Mouse (Mus musculus) cerebellum, adult 9-11 months (tissue): ENCODE results near the gene Fubp3.
"Not testable (repeated sequence)": the region's sequence is repeated elsewhere in the genome, so short reads cannot be mapped to it uniquely, and the experiment has no call there.

ENCODE experiments used
- DNase-seq: peaks from one replicate; pipeline ENCODE4 v3.0.0; 2022

Gene Fubp3

DNA sequence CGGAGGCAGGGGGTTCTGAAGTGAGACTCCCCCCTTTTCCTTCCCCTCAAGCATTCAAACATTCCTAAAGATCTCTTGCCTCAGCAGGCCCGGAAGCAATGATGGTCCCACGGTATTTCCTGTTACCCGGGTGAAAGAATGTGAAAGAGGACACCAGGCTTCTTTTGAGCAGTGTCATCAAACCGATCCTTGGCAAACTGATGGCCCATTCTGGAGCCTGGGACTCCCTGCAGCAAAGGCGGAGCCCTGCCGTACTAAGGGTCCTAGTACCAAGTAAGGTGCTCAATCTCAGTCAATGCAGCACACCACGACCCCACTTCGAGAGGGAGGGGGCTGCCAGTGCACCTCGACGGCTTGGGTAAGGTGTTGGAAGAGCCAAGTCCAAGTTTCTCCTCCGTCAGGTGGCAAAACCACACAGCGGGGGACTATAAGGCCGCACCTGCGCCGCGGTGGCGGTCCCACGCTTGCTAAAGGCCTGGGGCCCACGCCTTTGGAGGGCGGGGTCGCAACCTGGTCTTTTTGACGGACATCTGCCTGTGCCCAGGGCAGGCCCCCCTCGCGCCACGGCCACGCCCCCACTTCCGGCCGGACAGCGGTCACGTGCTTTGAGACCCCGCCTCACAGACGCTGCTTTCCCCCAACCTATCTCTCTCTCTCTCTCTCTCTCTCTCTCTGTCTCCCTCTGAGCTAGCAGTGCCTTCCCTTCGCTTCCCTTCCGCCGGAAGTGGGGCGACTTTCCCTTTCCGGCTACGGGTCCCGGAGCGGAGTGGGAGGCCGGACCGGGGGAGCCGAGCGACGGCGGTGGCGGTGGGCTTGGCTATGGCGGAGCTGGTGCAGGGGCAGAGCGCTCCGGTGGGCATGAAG is at the start of gene Fubp3:
Gene Fubp3 (plus strand): TSS at position 601 of the 864 bp plus-strand sequence.
- DNase-seq: peak; percentile 88

DNA sequence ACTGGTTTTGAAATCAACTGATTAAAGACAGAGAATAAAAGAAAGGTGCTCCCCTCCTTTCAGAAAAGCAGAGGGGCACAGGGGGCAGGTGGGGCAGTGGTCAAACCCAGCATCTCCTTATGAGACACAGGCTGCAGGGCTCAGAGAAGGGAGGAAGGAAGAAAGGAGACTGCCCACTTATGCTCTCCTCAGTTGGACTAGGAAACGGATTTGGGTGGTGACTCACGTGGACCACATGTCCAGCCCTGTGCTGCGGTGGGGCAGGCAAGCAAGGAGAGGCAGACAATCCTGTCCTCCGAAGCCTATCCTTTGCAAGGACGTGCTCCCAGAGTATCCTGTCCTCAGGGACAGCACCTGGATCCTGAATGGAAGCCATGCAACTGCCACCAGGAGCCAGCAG is 47.8 kb upstream of the Fubp3 start:
- no peak for DNase-seq

GRCm38 (mm10) chr2:31525778-31526177 is 46.7 kb upstream of the Fubp3 start:
- no peak for DNase-seq

DNA sequence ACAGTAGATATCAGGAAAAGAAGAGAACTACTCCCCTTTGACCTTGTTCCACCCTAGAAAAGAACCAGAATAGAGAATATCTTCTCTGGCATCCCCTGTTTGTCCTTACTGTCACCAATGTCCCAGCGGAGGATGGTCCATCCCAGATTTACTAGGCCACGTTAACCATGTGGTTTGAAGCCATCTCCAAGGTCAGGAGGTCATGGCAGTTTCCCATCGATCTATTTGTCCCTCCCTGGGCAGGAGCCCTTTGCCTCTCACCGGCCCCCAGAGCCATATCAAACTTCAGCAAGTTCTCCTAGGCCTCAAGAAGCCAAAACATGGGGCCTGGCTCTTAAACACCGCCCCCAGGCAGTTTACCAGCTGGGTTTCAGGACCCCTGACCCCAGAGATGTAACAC is 42.2 kb upstream of the Fubp3 start:
- DNase-seq: no peak

- DNase-seq: no peak
These were observed 35.4 kb upstream of the Fubp3 start for GRCm38 (mm10) chr2:31537054-31537453.

DNA sequence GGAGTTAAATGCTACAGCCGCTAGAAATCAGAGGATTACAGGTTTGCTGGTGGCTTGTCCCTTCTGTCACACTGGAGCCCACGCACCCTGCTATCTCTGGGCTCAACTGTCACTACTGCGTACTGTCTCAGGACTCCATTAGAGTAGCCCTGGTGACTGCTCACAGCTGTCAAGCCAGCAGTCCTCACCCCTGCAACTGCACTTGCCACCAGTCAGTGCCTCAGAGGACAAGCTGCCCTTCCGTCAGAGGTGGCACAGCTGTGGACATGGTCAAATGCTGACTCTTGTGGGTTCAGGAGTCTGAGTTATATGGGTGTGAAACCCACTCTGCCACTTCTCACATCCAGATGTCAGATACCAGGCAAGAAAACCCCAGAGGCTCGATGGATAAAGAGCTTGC is 33.7 kb upstream of the Fubp3 start:
- no peak for DNase-seq

- no peak for DNase-seq
These were observed 30.9 kb upstream of the Fubp3 start for GRCm38 (mm10) chr2:31541581-31541980.

DNA sequence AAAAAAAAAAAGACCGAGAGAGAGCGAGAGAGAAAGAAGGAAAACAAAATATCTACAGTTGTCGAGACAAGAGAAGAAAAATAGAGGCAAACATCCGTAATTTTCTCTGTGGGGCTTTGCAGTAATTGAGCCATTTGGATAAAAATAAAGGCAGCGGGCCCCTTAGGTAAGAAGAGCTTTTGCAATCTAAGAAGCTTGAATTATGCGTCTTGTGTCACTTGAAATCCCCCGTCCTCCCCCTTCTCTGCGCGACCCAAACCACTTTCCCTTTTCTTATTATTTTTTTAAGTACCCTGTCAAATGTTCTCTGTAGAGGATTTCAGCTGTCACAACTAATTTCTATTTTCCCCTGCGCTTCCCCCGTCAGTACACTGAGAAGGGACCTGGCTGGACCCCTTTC is 24.7 kb upstream of the Fubp3 start:
- DNase-seq: no peak

DNA sequence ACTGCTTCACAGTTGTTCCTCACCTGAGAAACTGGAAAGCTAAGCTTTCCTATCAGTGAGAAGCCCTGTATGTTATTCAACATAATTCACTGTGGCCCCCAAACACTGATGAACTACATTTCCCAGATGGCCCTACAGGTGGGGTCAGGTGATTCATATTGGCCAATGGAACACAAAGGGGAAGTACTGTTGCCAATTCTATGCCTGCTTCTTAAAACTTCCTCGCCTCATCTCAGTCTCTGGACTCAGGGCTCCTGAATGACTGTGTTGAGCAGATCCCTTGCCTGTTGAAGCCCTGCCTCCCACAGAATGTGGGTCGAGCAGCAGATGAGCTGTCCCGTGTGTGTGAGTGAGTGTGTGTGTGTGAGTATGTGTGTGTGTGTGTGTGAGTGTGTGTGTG is 21.9 kb upstream of the Fubp3 start:
- no peak for DNase-seq

GRCm38 (mm10) chr2:31551351-31551750 is 21.1 kb upstream of the Fubp3 start:
- not testable (repeated sequence) for DNase-seq

DNA sequence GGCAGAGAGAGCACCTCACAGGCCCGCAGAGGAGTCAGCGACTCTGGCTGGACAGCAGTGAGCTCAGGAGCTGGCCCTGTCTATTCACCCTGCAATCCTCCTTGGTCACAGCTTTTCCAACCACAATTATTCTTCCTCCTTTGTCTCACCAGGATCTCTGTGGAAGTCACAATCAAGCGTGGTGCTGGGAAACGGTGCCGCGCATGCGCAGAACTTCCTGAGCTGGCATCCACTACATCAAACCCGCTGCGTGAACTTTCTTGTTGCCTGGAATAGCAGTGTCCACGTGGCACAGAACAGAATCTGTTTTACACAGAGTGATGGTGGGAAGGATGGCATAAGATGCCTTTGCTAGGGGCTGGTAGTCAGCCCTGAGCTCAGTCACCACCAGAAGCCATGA is 20.5 kb upstream of the Fubp3 start:
- DNase-seq: no peak

DNA sequence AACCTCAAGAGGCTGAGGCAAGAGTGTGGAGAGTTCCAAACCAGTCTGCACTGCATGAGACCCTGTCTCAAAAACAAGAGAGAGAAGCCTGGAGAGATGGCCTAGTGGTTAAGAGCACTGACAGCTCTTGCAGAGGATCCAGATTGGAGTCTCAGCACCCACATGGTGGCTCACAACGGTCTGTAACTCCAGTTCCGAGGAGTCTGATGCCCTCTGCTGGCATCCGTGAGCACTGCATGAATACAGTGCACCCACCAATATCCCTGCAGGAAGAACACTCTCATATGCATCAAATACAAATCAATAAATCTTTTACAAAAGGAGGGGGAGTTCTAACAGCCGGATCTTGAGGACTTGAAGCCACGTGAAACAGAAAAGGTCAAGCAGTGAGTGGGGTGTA is 17.8 kb upstream of the Fubp3 start:
- DNase-seq: no peak

- DNase-seq: peak; percentile 11
These were observed 624 bp downstream of the Fubp3 start for GRCm38 (mm10) chr2:31572915-31573635.

GRCm38 (mm10) chr2:31581617-31582016 is 9.2 kb downstream of the Fubp3 start:
- no peak for DNase-seq

- DNase-seq: no peak
These were observed 19.5 kb downstream of the Fubp3 start for GRCm38 (mm10) chr2:31591799-31592484.

DNA sequence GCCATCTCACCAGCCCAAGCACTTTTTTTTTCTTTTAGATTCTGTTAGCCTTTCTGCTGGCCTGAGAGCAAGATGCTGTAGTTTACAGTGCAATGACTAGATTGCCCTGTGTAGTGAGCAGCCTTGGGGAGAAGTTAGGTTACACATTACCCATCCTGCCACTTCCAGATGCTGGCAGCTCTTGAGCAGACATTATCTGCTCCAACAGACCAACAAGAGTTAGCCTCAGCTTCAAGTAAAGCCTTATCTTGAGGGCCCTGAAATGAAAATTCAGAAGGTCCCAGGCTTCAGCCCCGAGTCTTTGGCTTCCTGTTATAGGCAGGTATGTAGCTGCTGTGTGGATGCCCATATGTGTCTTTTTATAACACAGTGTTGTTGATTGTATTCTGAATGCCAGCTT is 35.1 kb downstream of the Fubp3 start:
- DNase-seq: no peak

DNA sequence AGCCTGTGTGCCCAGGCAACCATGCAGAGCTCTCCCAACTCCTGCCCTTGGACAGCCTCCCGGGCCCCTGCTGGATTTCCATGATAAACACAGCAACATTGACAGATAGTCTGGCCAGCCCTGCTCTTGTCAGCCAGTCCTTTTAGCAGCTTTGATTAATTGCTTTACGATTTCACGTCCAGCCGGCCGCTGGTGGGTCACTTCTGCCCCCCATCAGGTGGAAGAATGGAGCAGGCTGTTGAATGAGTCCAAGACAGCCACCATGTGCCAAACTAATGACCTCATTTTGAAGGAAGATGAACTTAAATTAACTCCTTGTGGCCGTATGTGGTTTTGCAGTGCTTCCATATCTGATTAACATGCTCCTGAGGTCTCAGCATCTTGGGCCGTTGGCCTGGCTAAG is 37.4 kb downstream of the Fubp3 start:
- DNase-seq: no peak

- no peak for DNase-seq
These were observed 38.5 kb downstream of the Fubp3 start for GRCm38 (mm10) chr2:31610922-31611321.

- DNase-seq: no peak
These were observed 38.9 kb downstream of the Fubp3 start for GRCm38 (mm10) chr2:31611400-31611799.

DNA sequence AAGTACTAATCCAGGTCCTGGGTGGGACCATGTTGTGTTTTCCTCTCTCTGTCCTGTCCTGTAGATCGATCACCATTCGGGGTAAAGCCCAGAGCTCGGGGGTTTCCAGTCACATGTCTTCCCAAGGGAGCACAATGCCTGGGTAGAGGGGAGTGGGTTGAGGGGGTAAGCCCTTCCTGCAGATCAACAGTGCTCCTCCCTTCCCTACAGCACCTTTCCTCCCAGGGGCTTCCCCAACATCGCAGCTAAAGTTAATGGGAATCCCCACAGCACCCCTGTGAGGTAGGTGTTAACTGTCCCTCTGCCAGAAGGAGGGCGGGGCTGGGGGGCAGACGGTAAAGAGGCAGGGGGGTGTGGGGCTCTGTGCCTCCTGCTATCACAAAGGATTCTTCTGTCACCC is 40.2 kb downstream of the Fubp3 start:
- no peak for DNase-seq

DNA sequence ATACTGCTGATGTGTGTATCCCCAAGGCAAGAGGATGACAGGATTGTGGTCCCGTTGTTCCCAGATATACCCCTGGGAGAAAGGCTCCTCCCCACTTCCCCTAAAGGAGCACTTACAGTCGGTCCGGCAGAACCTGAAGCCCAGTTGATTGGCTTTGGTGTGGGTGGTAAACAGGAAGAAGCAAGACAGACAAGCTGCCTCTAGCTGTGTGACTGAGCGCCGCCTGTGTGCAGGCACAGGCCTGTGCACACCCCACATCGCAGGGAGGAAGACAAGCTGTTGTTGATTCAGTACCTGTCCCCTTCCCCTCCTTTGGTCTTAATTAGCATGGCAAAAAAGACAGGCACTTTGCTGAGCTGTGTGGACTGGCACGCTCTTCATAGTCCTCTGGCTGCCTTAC is 41.3 kb downstream of the Fubp3 start:
- DNase-seq: no peak

GRCm38 (mm10) chr2:31618484-31619161 is 46.2 kb downstream of the Fubp3 start:
- DNase-seq: no peak

DNA sequence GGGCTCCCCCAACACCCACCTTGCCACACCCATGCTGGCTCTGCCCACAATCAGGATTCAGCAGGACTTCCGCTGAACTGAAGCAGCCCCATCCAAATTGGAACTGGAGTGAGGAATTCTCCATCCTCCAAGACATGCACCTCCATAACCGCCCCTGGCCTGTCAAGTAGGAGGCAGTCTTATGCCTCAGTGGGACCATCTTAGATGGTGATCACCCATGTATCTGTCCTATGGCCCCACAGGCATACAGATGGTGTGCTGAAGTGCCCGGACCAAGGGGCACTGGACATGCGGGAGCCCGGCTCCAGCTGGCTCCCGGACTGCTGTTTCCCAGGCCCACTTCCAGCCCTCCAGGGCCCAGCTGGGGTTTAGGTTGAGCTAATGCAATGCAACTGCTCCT is 46.8 kb downstream of the Fubp3 start:
- no peak for DNase-seq
